Mouse (Mus musculus): Measurements from ENCODE around the gene Fam149b. TPM values are rescaled to one million over a fixed set of nuclear protein-coding genes. Genes with fewer than 3 reads are reported as not detected.

Gene Fam149b
- total and polyA plus RNA-seq, 2 experiments from 2014 or later = 26.6 to 61.4 TPM

GRCm38 (mm10) chr14:20400071-20400470 lies 52.1 kb downstream of the Fam149b start:
- no peaks in the 10 kb centered on the region for H3K4me1 ChIP-seq (ENCODE audit: insufficient read depth)
- H3K9ac ChIP-seq = no peak overlapping the region
- H3K4me3 ChIP-seq (ENCODE audit: low read depth, low read length) = no peak overlapping the region
- DNase-seq (peak; percentile 11), ATAC-seq (no peak)
- H3K36me3 ChIP-seq (ENCODE audit: insufficient read depth) = no peaks in the 10 kb centered on the region
- peak; percentile 51 for TF ChIP-seq CTCF (IDR thresholded peaks at IDR 0.05; ENCODE audit: low read depth)
- H3K27ac ChIP-seq (ENCODE audit: low read depth, low read length) = no peak overlapping the region
- H3K4me2 ChIP-seq (ENCODE audit: low read depth) = no peak overlapping the region
- WGBS = 48% methylated on average over 1 of the region's 1 CpGs
- H3K27me3 ChIP-seq (ENCODE audit: insufficient read depth, low read length) = no peaks in the 10 kb centered on the region
- no peaks in the 10 kb centered on the region for H3K9me3 ChIP-seq (ENCODE audit: low read length)

GRCm38 (mm10) chr14:20422257-20422656 lies 74.3 kb downstream of the Fam149b start:
- Histone ChIP-seq H3K4me2 (ENCODE audit: low read depth) (no peak overlapping the region), H3K27ac (ENCODE audit: low read depth, low read length) (no peak overlapping the region), H3K9me3 (ENCODE audit: low read length) (no peaks in the 10 kb centered on the region), H3K27me3 (ENCODE audit: insufficient read depth, low read length) (no peaks in the 10 kb centered on the region), H3K36me3 (ENCODE audit: insufficient read depth) (no peaks in the 10 kb centered on the region), H3K4me1 (ENCODE audit: insufficient read depth) (no peaks in the 10 kb centered on the region), H3K4me3 (ENCODE audit: low read depth, low read length) (no peak overlapping the region), H3K9ac (no peak overlapping the region)
- WGBS = 71% methylated on average over 7 of the region's 7 CpGs
- TF ChIP-seq CTCF (IDR thresholded peaks at IDR 0.05; ENCODE audit: low read depth) = no peak
- DNase-seq = no peak
- no peak for ATAC-seq

- ATAC-seq (no peak), DNase-seq (no peak)
- no peak overlapping the region for H3K4me3 ChIP-seq (ENCODE audit: low read depth, low read length)
- no peak for TF ChIP-seq CTCF (IDR thresholded peaks at IDR 0.05; ENCODE audit: low read depth)
- H3K4me2 ChIP-seq (ENCODE audit: low read depth) = no peak overlapping the region
- WGBS = 88% methylated on average over 6 of the region's 6 CpGs
- no peaks in the 10 kb centered on the region for H3K9me3 ChIP-seq (ENCODE audit: low read length)
- no peak overlapping the region for H3K27ac ChIP-seq (ENCODE audit: low read depth, low read length)
- no peaks in the 10 kb centered on the region for H3K27me3 ChIP-seq (ENCODE audit: insufficient read depth, low read length)
- H3K4me1 ChIP-seq (ENCODE audit: insufficient read depth) = no peaks in the 10 kb centered on the region
- H3K36me3 ChIP-seq (ENCODE audit: insufficient read depth) = no peaks in the 10 kb centered on the region
- no peak overlapping the region for H3K9ac ChIP-seq
Measured at GRCm38 (mm10) chr14:20423046-20423445, 75.1 kb downstream of the Fam149b start.

- DNase-seq (no peak), ATAC-seq (no peak)
- Histone ChIP-seq H3K4me1 (ENCODE audit: insufficient read depth) (no peaks in the 10 kb centered on the region), H3K4me3 (ENCODE audit: low read depth, low read length) (no peak overlapping the region), H3K4me2 (ENCODE audit: low read depth) (no peak overlapping the region), H3K27ac (ENCODE audit: low read depth, low read length) (no peak overlapping the region), H3K9ac (no peak overlapping the region), H3K27me3 (ENCODE audit: insufficient read depth, low read length) (no peaks in the 10 kb centered on the region), H3K9me3 (ENCODE audit: low read length) (no peaks in the 10 kb centered on the region), H3K36me3 (ENCODE audit: insufficient read depth) (no peaks in the 10 kb centered on the region)
- WGBS = 31% methylated on average over 1 of the region's 1 CpGs
- no peak for TF ChIP-seq CTCF (IDR thresholded peaks at IDR 0.05; ENCODE audit: low read depth)
Measured at GRCm38 (mm10) chr14:20428593-20428992, 80.6 kb downstream of the Fam149b start.

GRCm38 (mm10) chr14:20429833-20430232 lies 81.9 kb downstream of the Fam149b start:
- no peak overlapping the region for H3K4me2 ChIP-seq (ENCODE audit: low read depth)
- no peaks in the 10 kb centered on the region for H3K27me3 ChIP-seq (ENCODE audit: insufficient read depth, low read length)
- ATAC-seq = no peak
- H3K9ac ChIP-seq = no peak overlapping the region
- no peak for DNase-seq
- no peaks in the 10 kb centered on the region for H3K9me3 ChIP-seq (ENCODE audit: low read length)
- no peaks in the 10 kb centered on the region for H3K36me3 ChIP-seq (ENCODE audit: insufficient read depth)
- no peak overlapping the region for H3K4me3 ChIP-seq (ENCODE audit: low read depth, low read length)
- TF ChIP-seq CTCF (IDR thresholded peaks at IDR 0.05; ENCODE audit: low read depth) = no peak
- no peaks in the 10 kb centered on the region for H3K4me1 ChIP-seq (ENCODE audit: insufficient read depth)
- 71% methylated on average over 1 of the region's 1 CpGs for WGBS
- H3K27ac ChIP-seq (ENCODE audit: low read depth, low read length) = no peak overlapping the region

GRCm38 (mm10) chr14:20431726-20432125 lies 83.8 kb downstream of the Fam149b start:
- Histone ChIP-seq H3K4me3 (ENCODE audit: low read depth, low read length) (no peak overlapping the region), H3K36me3 (ENCODE audit: insufficient read depth) (no peaks in the 10 kb centered on the region), H3K4me2 (ENCODE audit: low read depth) (no peak overlapping the region), H3K9ac (no peak overlapping the region), H3K27ac (ENCODE audit: low read depth, low read length) (no peak overlapping the region), H3K9me3 (ENCODE audit: low read length) (no peaks in the 10 kb centered on the region), H3K27me3 (ENCODE audit: insufficient read depth, low read length) (no peaks in the 10 kb centered on the region), H3K4me1 (ENCODE audit: insufficient read depth) (no peaks in the 10 kb centered on the region)
- no peak for TF ChIP-seq CTCF (IDR thresholded peaks at IDR 0.05; ENCODE audit: low read depth)
- WGBS = 83% methylated on average over 6 of the region's 6 CpGs
- DNase-seq (no peak), ATAC-seq (no peak)

GRCm38 (mm10) chr14:20432420-20432819 lies 84.5 kb downstream of the Fam149b start:
- H3K4me1 ChIP-seq (ENCODE audit: insufficient read depth) = no peaks in the 10 kb centered on the region
- H3K36me3 ChIP-seq (ENCODE audit: insufficient read depth) = no peaks in the 10 kb centered on the region
- no peak for TF ChIP-seq CTCF (IDR thresholded peaks at IDR 0.05; ENCODE audit: low read depth)
- no peak overlapping the region for H3K27ac ChIP-seq (ENCODE audit: low read depth, low read length)
- WGBS = 89% methylated on average over 4 of the region's 4 CpGs
- ATAC-seq = no peak
- H3K4me3 ChIP-seq (ENCODE audit: low read depth, low read length) = no peak overlapping the region
- H3K27me3 ChIP-seq (ENCODE audit: insufficient read depth, low read length) = no peaks in the 10 kb centered on the region
- H3K4me2 ChIP-seq (ENCODE audit: low read depth) = no peak overlapping the region
- no peaks in the 10 kb centered on the region for H3K9me3 ChIP-seq (ENCODE audit: low read length)
- no peak overlapping the region for H3K9ac ChIP-seq
- no peak for DNase-seq

Other genes with a start within 250 kb of the Fam149b start
- gene Saysd1, start 209.6 kb upstream of the Fam149b start, total RNA-seq (2014; rRNA removed) = 5.6 and 7.8 TPM in 2 replicates
- 12.2 and 16.5 TPM in 2 replicates for gene Saysd1, start 209.6 kb upstream of the Fam149b start, polyA plus RNA-seq (2015; fragmentation: Nextera tagmentation; extraction: Ambion mirVana)
- gene Kcnk5, start 166.4 kb upstream of the Fam149b start, total RNA-seq (2014; rRNA removed) = 0.76 and 1.0 TPM in 2 replicates
- gene Kcnk5, start 166.4 kb upstream of the Fam149b start, polyA plus RNA-seq (2015; fragmentation: Nextera tagmentation; extraction: Ambion mirVana) = 0.63 and 0.71 TPM in 2 replicates
- gene Kcnk16, start 79.0 kb upstream of the Fam149b start, total RNA-seq (2014; rRNA removed) = not detected in 2 replicates
- gene Kcnk16, start 79.0 kb upstream of the Fam149b start, polyA plus RNA-seq (2015; fragmentation: Nextera tagmentation; extraction: Ambion mirVana) = not detected in 2 replicates
- gene Nudt13, start 53.5 kb upstream of the Fam149b start, total RNA-seq (2014; rRNA removed) = 23.5 and 26.0 TPM in 2 replicates
- gene Nudt13, start 53.5 kb upstream of the Fam149b start, polyA plus RNA-seq (2015; fragmentation: Nextera tagmentation; extraction: Ambion mirVana) = 10.7 and 13.5 TPM in 2 replicates
- gene Ecd, start within 50 bp of the Fam149b start, total RNA-seq (2014; rRNA removed) = 37.7 and 46.8 TPM in 2 replicates
- 36.4 and 44.0 TPM in 2 replicates for gene Ecd, start within 50 bp of the Fam149b start, polyA plus RNA-seq (2015; fragmentation: Nextera tagmentation; extraction: Ambion mirVana)
- 69.2 and 74.1 TPM in 2 replicates for gene Dnajc9, start 40.7 kb downstream of the Fam149b start, total RNA-seq (2014; rRNA removed)
- gene Dnajc9, start 40.7 kb downstream of the Fam149b start, polyA plus RNA-seq (2015; fragmentation: Nextera tagmentation; extraction: Ambion mirVana) = 112 and 115 TPM in 2 replicates
- 26.2 and 34.7 TPM in 2 replicates for gene Mrps16, start 45.5 kb downstream of the Fam149b start, total RNA-seq (2014; rRNA removed)
- 59.9 and 79.1 TPM in 2 replicates for gene Mrps16, start 45.5 kb downstream of the Fam149b start, polyA plus RNA-seq (2015; fragmentation: Nextera tagmentation; extraction: Ambion mirVana)
- gene Cfap70, start 104.1 kb downstream of the Fam149b start, total RNA-seq (2014; rRNA removed) = 1.5 and 2.1 TPM in 2 replicates
- gene Cfap70, start 104.1 kb downstream of the Fam149b start, polyA plus RNA-seq (2015; fragmentation: Nextera tagmentation; extraction: Ambion mirVana) = 0.88 and 1.4 TPM in 2 replicates
- 36.7 and 43.0 TPM in 2 replicates for gene Anxa7, start 132.0 kb downstream of the Fam149b start, total RNA-seq (2014; rRNA removed)
- gene Anxa7, start 132.0 kb downstream of the Fam149b start, polyA plus RNA-seq (2015; fragmentation: Nextera tagmentation; extraction: Ambion mirVana) = 20.9 and 21.2 TPM in 2 replicates
- 0.14 and 0.15 TPM in 2 replicates for gene Mss51, start 148.7 kb downstream of the Fam149b start, total RNA-seq (2014; rRNA removed)
- gene Mss51, start 148.7 kb downstream of the Fam149b start, polyA plus RNA-seq (2015; fragmentation: Nextera tagmentation; extraction: Ambion mirVana) = not detected in 2 replicates
- 172 and 194 TPM in 2 replicates for gene Ppp3cb, start 198.4 kb downstream of the Fam149b start, total RNA-seq (2014; rRNA removed)
- 83.5 and 103 TPM in 2 replicates for gene Ppp3cb, start 198.4 kb downstream of the Fam149b start, polyA plus RNA-seq (2015; fragmentation: Nextera tagmentation; extraction: Ambion mirVana)